Mouse (Mus musculus) gastrocnemius, postnatal 25 days (tissue): Measurements from ENCODE around the gene Rbfox3. TPM values are rescaled to one million over a fixed set of nuclear protein-coding genes. Genes with fewer than 3 reads are reported as not detected.

ENCODE experiments used
- DNase-seq: peaks from one replicate; pipeline ENCODE4 v3.0.0; 2022
- total RNA-seq, 2 experiments: library from RNA; stranded (reverse); gene quantifications; 1 replicate in 1 of 2; 2 replicates in 1 of 2; pipeline ENCODE4 v1.2.3; 2021

Rbfox3 gene
- total RNA-seq, 2 experiments from 2014 or later = 0.16 to 0.28 TPM

DNA sequence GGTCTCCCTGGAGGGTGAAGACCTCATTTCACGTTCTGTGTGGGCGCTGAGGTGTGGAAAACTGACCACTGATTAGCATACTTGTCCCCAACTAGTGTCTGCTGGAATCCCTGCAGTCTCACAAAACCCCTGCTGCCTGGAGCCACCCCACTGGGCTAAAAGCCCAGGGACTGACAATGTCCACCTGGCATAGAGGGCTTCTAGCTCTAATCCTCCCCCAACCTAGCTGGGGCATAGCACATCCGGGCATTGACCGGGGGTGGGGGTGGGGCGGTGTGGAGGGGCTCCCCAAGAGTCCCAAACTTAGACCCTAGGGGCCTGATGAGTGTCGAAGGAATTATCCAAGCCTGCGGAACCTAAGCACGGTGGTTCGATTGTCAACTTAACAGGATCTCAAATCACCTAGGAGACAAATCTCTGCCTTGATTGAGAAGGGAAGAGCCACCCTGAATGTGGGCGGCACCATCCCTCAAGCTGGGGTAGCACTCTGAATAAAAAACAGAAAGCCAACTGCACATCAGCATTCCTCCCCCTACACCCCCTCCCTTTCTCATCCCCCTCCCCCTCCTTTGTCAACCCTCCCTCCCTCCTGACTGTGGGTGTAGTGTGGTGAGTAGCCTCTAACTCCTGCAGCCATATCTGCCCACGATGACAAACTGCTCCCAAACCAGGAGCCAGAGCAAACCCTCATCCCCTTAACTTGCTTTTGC lies 29.5 kb downstream of the Rbfox3 start:
- no peak for DNase-seq

DNA sequence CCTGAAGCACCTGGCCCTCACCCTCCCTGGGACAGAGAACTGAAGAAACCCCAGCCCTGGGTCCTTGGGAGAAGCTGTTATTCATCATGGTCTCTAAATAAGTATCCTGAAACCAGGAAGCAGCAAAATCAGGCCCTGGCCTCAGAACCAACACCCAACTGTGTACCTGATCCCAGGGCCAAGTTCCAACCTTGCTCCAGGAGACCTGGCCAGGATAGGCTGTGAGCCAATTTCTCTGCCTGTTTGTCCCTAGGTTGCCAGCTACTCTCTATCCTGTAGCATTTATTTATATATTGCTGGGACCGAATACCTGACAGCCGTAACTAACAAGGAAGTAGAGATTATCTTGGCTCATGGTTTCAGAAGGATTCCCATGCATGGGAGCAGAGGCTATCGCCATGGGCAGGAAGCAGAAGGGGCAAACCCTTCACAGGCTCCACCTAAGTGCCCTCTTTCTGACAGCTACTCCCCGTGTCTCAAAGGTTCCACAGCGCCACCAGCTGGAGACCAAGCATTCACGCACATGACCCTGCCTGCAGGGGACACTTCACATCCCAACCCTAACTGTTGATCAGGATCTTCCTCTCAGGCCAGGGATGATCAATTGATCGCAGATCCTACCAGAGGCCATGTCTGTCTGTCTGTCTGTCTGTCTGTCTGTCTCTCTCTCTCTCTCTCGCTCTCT lies 31.8 kb downstream of the Rbfox3 start:
- no peak for DNase-seq

DNA sequence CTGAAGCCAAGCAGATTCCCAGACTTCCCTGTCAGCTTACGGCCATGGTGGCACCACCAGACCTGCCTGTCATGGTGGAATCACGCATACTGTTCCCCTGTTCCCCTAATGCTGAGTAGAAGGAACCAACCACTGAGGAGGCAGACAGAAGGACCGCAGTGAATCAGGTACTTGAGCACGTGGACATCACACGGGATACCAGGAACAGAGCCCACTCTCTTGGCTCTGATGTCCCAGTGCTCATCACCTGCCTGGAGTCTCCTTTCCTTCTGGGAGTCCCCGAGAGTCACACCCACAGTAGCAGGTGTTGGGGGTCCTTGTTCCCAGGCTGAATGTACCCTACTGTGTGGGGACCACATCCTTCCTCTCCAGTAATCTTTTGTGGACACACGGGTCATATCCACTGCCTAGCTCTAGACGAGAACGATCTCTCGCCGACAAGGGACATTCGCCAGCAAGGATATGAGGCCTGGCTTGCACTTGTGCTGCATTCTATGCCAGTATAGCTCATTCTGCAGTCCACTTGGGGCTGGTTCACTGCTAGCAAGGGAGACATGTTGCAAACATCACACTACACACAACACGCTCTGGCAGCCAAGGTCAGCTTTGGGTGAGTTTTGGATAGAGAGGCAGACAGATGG lies 32.7 kb downstream of the Rbfox3 start:
- DNase-seq = no peak

DNA sequence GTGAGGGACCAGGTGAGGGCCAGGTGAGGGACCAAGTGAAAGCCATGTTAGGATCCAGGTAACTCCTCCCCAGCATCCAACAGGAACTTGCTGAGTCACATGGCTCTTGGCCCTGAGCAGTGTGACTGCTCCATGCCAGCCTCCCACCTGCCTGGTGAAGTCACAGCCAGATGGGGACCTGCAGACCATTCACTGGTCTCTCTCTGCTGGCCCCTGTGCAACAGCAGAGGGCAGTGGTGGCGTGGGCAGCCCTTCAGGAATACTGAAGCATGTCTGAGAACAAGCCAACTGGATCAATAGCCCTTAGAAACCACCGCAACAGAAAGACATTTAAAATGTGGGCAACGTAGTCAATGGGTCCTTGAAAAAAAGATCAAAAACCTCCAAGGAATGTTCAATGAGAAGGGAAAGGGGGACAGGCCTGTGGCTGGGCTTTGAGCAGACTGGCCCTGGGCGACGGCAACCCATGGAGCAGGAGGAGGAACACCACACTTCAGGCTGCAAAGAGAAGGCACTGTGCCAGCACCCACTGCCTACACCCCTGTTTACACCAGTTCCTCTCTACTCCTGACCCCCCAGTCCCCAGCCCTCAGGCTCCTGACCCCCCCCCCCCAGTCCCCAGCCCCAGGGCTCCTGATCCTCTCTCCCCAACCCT lies 36.0 kb downstream of the Rbfox3 start:
- DNase-seq = no peak

DNA sequence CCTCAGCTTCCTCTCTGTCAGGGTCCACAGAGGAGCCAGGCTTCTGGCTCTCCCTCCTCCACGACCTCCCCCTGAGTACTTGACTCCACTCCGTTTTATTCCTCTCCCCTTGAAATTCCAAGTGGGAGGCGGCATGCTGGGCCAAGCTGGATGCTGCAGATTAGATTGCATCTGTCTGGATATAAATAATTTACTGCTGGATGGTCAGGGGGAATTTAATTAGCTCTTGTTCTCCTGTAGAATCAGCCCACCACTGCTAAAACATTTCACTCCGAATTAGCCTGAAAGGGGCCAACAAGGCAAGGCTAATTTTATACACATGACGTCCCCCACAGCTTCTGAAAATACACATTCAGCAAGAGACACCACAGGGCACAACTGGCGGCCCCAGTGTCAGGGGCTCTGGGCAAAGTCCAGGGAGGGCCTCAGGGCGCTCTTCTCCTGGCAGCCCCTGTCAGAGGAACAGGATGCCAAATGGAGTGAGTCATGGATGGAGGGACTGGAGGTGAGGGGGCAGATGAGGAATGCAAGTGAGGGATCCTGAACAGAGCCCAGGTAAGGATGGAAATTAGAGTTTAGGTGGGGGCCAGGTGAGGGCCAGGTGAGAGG lies 36.8 kb downstream of the Rbfox3 start:
- no peak for DNase-seq

DNA sequence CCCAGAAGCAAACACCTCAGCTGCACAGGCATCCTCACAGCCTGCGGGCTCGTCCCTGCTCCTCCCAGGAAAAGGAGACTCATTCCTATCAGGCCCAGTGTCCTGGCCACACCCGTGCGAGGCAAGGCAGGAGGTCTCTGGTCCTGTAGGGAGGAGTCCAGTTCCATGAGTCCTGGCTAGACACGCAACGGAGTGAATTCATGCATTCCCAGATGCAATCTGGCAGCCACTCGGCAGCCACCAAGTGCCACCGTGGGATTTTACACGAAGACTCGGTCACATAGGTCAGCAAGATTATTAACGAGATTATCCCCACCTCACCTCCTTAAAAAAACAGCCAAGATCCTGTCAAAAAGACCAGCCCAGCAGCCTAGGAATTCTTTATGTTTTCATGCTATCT lies 37.4 kb downstream of the Rbfox3 start:
- DNase-seq = no peak

DNA sequence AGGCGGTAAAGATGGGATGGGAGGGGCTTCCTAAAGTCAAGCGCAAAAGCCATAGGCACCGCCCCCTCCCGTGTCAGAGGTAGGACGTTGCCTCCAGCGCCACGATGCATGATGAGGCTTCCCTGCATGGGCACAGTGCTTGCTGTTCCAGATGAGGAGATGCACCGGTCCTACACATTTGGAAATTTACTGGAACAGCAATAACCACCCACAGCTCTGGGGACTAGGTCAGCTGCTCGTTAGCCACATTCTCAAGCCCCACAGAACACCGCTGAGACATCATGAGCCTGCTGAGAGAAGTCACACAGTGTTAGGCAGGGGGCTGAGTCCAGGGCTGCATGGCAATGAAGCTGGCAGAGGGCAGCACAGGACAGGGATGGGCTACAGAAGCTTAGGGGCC lies 39.9 kb downstream of the Rbfox3 start:
- DNase-seq = no peak

DNA sequence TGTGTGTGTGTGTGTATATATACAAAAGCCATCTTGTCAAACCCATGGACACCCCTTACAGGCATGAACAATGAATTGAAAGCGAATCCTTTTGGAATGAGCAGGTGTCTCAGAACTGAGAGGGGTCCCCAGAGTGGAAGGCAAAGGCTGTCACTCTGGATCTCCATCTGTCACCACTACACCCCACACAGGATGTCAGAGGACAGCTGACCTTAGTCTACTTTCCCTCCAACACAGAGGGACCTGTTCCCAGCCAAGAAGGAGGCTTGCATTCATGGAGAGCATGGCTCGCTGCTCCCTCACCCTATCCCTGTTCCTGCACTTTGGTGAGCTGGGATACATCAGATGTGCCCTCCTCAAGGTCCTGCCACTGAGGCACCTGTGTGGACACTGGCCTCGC lies 48.0 kb downstream of the Rbfox3 start:
- no peak for DNase-seq

DNA sequence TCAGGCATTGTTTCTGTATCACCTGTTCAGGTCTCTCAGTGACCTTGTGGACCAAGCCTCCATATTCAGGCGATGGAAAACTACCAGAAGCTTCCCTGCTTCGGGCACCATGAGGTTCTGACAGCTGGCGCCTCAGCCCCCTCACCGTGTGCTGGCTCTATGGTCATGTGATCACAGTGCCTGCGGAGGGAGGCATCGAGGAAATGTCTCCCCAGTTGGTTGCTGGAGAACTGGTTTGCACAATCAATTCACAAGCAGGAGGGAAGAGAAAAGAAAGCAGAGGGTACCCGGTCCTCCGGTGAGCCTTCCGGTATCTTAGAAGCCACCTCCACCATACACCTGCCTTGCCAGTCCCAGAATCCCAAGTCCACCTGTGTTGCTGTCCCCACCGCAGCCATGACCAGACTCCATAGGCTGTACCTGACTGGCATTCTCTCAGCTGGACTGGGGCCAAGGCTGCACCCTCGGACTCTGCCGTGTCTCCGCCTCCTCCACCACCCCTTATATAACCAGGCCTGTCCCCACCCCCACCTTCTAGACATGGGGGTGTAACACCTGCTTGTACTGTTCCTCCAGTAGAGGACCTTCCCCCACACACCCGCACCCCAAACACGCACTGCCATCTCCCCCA lies 49.5 kb downstream of the Rbfox3 start:
- no peak for DNase-seq

DNA sequence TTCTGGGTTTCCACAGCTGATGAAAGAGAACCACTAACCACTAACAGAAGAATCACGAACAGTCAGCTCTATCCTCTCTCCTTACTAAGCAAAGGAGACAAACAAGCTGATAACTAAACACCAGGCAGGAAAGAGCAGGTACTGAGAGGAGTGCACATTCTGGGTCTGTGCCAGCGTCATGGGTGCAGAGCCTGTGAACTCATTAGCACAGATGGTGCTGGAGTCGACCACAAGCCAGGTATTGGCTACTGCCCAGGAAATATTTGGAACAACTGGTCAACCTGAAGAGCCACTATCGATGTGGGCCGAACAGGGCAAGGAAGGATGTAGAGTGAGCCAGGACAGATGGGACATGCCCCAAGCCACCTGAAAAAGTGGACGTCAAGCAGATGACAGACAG lies 50.2 kb downstream of the Rbfox3 start:
- no peak for DNase-seq

DNA sequence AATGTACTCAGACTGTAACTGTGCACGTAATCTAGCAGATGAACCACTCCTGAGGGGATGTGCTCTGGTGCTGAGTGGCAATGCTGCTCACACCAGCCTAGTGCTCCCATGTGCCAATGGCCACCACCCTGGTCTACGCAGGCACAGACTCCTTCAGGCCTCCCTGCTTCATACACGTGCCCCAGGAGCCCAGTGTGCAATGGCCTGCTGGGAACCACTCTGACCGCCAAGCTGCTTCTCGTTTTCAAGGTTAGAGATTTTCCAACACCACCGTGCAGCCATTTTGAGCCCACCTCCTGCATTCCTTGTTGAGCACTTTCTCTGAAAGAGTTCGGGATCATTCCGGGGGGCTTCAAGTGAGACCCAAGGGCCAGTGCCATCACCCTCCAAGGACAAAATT lies 50.6 kb downstream of the Rbfox3 start:
- DNase-seq = no peak

DNA sequence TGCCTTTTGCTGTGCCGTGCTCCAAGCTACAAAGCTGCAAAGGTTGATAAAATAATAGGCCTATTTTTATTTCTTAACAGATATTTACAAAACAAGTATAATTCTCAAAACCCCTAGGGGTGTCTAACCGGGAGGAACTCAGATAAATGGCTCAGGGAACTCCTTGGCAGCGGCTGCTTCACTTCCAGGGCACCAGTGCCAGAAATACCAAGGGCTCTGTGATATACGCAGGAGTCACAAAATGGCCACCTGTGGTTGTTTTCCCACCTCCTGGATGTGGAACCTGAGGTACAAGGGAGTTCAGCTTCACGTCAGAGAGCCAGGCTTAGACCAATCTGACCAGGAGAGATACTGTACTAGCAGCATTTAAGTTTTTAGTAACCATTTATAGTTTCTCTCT lies 51.6 kb downstream of the Rbfox3 start:
- no peak for DNase-seq

DNA sequence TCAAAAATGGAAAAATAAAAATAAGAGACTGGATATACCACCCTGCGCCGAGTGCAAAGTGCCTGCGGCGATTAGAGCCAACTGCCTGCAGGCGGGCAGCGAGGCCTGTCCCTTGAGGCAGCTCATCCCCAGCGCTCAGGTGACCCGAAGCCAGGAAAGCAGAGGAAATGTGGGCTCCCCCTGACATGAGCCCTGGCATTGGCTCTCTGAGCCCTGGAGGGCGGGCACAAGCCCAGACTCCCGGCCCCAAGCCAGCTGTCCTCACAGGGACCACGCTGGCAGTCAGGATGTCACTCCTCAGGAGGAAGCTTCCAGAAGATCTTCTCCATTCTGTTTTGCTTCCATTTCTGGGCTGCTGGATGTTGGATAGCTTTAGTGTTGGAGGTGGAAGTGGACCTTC lies 53.1 kb downstream of the Rbfox3 start:
- DNase-seq = no peak

DNA sequence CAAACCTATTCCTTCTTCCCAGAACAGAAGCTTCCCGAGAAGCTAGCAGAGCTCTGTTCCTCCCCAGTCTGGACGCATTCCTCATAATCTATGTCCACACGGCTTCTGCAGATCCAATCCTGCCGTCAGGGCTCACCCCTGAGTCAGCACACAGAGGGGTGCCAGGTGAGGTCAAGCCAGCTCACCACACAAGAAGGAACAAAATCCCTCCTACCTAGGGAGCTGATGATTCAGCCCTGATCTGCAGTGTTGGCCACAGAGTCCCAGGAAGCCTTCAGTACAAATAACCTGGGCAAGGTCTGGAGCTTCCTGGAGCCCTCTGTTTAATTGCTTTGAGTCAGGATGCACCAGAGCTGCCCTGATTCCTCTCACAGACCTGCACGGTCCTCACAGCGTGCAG lies 60.0 kb downstream of the Rbfox3 start:
- no peak for DNase-seq

DNA sequence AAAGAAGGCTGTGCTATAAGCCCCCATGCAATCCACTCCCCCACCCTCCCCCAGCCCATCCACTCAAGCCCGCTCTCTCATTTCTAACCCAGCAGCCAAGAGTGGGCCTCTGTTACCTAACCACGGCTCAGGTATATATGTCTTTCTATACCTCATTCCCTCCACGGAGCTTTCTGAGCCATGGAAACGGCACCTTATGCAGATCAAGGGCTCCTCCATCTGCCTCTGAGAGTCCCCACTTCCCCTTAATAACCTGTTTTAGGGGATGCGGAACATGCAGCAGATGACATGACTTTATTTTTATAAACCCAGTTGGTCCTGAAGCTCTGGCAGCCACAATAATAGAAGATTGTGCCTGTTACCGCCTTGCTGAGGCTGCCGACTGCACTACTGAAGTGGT lies 63.4 kb downstream of the Rbfox3 start:
- no peak for DNase-seq

DNA sequence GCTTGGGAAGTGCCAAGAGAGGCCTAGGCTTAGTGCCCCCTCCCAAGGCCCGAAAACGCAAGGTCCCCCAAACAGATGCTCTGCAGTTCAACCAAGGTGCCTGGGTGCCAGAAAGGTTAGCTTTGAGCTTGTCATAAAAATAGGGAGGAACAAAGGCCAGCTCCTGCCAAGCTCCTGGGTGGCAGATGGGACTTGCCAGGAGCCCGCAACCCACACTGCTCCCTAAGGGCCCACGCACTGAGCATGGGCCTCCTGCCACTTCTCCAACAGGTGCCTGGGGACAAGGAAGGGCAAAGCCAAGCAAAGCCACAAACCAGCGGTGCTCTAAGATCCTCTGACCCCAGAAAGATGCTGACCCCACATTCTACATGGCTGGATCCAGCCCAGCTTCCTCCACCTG lies 70.4 kb downstream of the Rbfox3 start:
- DNase-seq = no peak

DNA sequence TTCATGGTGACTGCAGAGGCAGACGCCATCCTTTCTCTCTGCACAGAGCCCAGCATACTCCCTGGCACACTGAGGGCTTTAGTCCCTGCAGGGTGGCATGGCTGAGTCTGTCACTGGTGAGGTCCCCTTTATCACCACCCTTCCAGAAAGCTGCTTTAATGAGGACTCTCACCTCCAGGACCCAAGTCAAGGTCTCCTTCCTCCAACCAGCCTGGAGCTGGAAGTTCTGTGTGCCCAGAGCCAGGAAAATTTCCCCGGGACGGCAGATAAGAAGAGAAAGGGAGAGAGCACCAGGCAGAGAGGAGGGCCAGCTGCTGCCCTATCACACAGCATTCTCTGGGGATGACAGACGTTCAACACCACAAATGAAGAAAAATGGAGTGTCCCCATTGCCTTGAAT lies 73.2 kb downstream of the Rbfox3 start:
- no peak for DNase-seq

DNA sequence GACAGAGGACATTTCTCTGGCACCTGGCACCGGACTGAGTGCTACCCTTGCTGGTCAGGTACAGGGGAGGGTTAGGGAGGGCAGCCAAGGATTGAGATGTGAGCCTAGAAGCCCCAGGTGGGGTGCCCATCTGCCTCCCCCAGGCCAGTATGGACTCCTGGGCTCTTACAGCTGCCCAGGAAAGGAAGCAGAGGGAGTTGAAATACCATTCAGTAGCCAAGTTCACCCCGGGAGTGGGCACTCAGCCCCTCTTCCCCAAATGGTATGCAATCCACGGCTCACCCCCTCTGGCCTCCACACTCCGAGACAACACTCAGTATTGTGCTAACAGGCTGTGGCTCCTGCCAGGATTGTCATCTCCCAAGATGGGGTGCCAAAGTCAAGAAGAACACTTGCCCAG lies 74.5 kb downstream of the Rbfox3 start:
- no peak for DNase-seq

DNA sequence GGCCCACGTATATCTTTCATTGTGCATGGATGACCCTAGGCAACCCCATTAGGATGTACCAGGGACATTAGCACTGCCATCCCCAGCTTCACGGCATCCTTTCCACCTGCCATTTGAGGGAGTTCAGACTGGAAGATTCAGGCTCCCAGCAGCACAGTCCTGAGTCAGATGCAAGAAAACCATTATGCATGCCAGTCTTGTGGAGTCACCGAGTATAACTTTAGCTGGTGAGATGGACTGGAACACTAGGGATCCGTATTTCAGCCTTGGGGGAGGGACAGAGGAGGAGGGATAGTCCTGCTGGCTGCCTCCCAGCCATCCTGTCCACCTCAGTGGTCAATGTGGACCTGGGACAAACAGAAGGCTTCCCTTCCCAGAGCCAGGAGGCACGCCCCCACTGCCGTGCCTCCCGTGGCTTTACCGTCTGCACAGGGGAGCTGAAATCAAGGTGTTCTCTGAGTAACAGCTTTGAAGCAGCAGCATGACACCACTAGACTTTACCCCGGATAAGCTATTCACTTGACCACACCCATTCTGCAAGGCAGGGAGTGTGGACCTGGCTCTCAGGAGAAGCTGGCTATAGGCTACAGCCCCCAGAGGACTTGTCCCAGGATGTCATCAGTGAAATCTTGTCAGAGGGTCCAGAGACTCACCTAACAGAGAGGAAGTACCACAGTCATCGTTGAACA lies 78.5 kb downstream of the Rbfox3 start:
- no peak for DNase-seq

DNA sequence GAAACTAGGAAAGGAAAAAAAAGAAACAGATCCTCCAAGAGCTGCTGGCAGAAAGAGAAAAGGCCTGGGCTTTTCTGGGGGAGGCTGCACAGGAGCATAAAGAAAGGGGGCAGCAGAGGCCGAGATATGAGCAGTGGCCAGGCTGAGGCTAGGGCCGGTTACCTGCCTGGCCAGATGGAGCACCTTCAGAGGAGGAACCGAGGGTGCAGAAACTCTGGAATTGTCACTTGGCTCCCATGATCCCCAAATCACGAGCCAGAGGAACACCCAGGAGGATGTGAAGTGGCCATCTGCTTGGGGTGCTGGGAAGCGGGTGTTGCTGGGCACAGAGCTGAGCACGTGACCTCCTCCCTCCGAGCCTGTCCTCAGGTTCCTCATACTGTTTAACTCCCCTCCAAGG lies 79.7 kb downstream of the Rbfox3 start:
- no peak for DNase-seq

DNA sequence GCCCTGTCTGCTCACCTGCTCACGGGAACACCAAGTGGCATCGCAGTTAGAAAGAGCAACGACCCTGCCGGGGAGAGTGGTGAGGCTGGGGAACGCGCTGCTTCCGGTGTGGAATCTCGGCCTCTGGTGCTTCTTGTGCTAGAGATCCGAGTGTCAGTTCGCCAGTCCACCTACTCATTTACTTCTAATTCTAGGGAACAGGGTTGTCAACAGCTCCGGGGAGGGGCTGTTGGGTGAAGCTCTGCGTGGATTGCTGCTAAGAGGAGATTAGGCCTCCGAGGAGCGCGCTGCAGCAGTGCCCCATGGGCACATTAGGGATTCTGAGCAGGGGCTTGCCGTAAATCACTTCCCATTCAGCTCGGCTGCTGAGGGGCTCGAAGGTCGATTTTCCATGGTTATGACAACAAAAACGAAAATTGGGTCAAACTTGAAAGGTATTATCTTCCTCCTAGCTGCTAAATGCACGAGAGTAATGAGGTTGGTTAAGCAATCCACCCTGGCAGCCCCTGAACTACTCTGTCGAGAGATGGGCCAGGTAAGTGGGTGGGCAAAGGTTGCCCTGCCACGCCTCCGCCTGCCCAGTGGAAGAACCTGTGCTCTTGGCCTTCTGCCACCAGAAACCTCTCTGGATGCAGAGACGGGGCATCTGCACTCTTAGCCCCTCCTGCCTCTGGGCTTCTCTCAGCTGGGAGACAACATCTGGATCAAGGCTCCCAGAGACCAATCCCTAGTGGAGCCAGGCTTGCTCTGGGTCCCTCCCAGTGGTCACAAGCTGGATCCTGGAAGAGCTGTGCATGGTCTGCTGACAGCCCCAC lies 85.9 kb downstream of the Rbfox3 start:
- DNase-seq = no peak
